Mouse (Mus musculus): Measurements from ENCODE around the gene Tfb2m. TPM values are rescaled to one million over a fixed set of nuclear protein-coding genes. Genes with fewer than 3 reads are reported as not detected.
A peak's percentile ranks its signal among the peaks of the same experiment; 100 is the strongest.

The Tfb2m gene
- polyA plus RNA-seq, 1 experiment, result 125 TPM

GRCm38 (mm10) chr1:179570482-179570881, 24.4 kb upstream of the Tfb2m start:
- Histone ChIP-seq H3K4me3 (ENCODE audit: insufficient read depth, low read depth, low read length) (no peak overlapping the region), H3K4me1 (ENCODE audit: control insufficient read depth, insufficient read depth, insufficient read length, low read length) (peaks cover 51% of the 10 kb centered on the region), H3K27ac (replicated peaks; ENCODE audit: low read depth, low read length) (no peak overlapping the region)

GRCm38 (mm10) chr1:179568690-179569398, 22.8 kb upstream of the Tfb2m start:
- peak overlapping the region; percentile 85 for H3K27ac ChIP-seq (replicated peaks; ENCODE audit: low read depth, low read length)
- H3K4me3 ChIP-seq (ENCODE audit: insufficient read depth, low read depth, low read length), result no peak overlapping the region

GRCm38 (mm10) chr1:179567558-179567957, 21.5 kb upstream of the Tfb2m start:
- H3K27ac ChIP-seq (replicated peaks; ENCODE audit: low read depth, low read length), result peak overlapping the region; percentile 58

More at GRCm38 (mm10) chr1:179568690-179569398, 22.8 kb upstream of the Tfb2m start:
- H3K4me1 ChIP-seq (ENCODE audit: control insufficient read depth, insufficient read depth, insufficient read length, low read length), result peaks cover 45% of the 10 kb centered on the region

GRCm38 (mm10) chr1:179563926-179564325, 17.9 kb upstream of the Tfb2m start:
- peaks cover 54% of the 10 kb centered on the region for H3K4me1 ChIP-seq (ENCODE audit: control insufficient read depth, insufficient read depth, insufficient read length, low read length)
- H3K4me3 ChIP-seq (ENCODE audit: insufficient read depth, low read depth, low read length), result no peak overlapping the region
- H3K27ac ChIP-seq (replicated peaks; ENCODE audit: low read depth, low read length), result peak overlapping the region; percentile 90

More at GRCm38 (mm10) chr1:179567558-179567957, 21.5 kb upstream of the Tfb2m start:
- Histone ChIP-seq H3K4me3 (ENCODE audit: insufficient read depth, low read depth, low read length) (no peak overlapping the region), H3K4me1 (ENCODE audit: control insufficient read depth, insufficient read depth, insufficient read length, low read length) (peaks cover 48% of the 10 kb centered on the region)

- Histone ChIP-seq H3K27ac (replicated peaks; ENCODE audit: low read depth, low read length) (peak overlapping the region; percentile 90), H3K4me1 (ENCODE audit: control insufficient read depth, insufficient read depth, insufficient read length, low read length) (peaks cover 55% of the 10 kb centered on the region)
Measured at GRCm38 (mm10) chr1:179563211-179563610, 17.1 kb upstream of the Tfb2m start.

GRCm38 (mm10) chr1:179560845-179561430, 14.9 kb upstream of the Tfb2m start:
- H3K27ac ChIP-seq (replicated peaks; ENCODE audit: low read depth, low read length), result peak overlapping the region; percentile 91
- peaks cover 51% of the 10 kb centered on the region for H3K4me1 ChIP-seq (ENCODE audit: control insufficient read depth, insufficient read depth, insufficient read length, low read length)
- H3K4me3 ChIP-seq (ENCODE audit: insufficient read depth, low read depth, low read length), result no peak overlapping the region

More at GRCm38 (mm10) chr1:179563211-179563610, 17.1 kb upstream of the Tfb2m start:
- H3K4me3 ChIP-seq (ENCODE audit: insufficient read depth, low read depth, low read length), result no peak overlapping the region

GRCm38 (mm10) chr1:179559446-179560194, 13.6 kb upstream of the Tfb2m start:
- H3K4me1 ChIP-seq (ENCODE audit: control insufficient read depth, insufficient read depth, insufficient read length, low read length), result peaks cover 52% of the 10 kb centered on the region
- H3K4me3 ChIP-seq (ENCODE audit: insufficient read depth, low read depth, low read length), result no peak overlapping the region
- peak overlapping the region; percentile 91 for H3K27ac ChIP-seq (replicated peaks; ENCODE audit: low read depth, low read length)

GRCm38 (mm10) chr1:179556921-179557320, 10.9 kb upstream of the Tfb2m start:
- Histone ChIP-seq H3K4me3 (ENCODE audit: insufficient read depth, low read depth, low read length) (no peak overlapping the region), H3K4me1 (ENCODE audit: control insufficient read depth, insufficient read depth, insufficient read length, low read length) (peaks cover 45% of the 10 kb centered on the region), H3K27ac (replicated peaks; ENCODE audit: low read depth, low read length) (peak overlapping the region; percentile 83)

GRCm38 (mm10) chr1:179553949-179554347, 7.9 kb upstream of the Tfb2m start:
- peak overlapping the region; percentile 60; the same call in 1 of the 2 replicates for H3K27ac ChIP-seq (replicated peaks; ENCODE audit: low read depth, low read length)
- H3K4me1 ChIP-seq (ENCODE audit: control insufficient read depth, insufficient read depth, insufficient read length, low read length), result peaks cover 31% of the 10 kb centered on the region
- no peak overlapping the region for H3K4me3 ChIP-seq (ENCODE audit: insufficient read depth, low read depth, low read length)

GRCm38 (mm10) chr1:179553197-179553948, 7.3 kb upstream of the Tfb2m start:
- H3K27ac ChIP-seq (replicated peaks; ENCODE audit: low read depth, low read length), result peak overlapping the region; percentile 60
- H3K4me3 ChIP-seq (ENCODE audit: insufficient read depth, low read depth, low read length), result no peak overlapping the region
- H3K4me1 ChIP-seq (ENCODE audit: control insufficient read depth, insufficient read depth, insufficient read length, low read length), result peaks cover 30% of the 10 kb centered on the region

GRCm38 (mm10) chr1:179552751-179553150, 6.7 kb upstream of the Tfb2m start:
- Histone ChIP-seq H3K4me3 (ENCODE audit: insufficient read depth, low read depth, low read length) (no peak overlapping the region), H3K4me1 (ENCODE audit: control insufficient read depth, insufficient read depth, insufficient read length, low read length) (peaks cover 32% of the 10 kb centered on the region), H3K27ac (replicated peaks; ENCODE audit: low read depth, low read length) (peak overlapping the region; percentile 27)

- no peak overlapping the region for H3K4me3 ChIP-seq (ENCODE audit: insufficient read depth, low read depth, low read length)
- H3K27ac ChIP-seq (replicated peaks; ENCODE audit: low read depth, low read length), result peak overlapping the region; percentile 48; the same call in 1 of the 2 replicates
- H3K4me1 ChIP-seq (ENCODE audit: control insufficient read depth, insufficient read depth, insufficient read length, low read length), result peaks cover 25% of the 10 kb centered on the region
Measured at GRCm38 (mm10) chr1:179551921-179552320, 5.9 kb upstream of the Tfb2m start.

- no peak overlapping the region for H3K27ac ChIP-seq (replicated peaks; ENCODE audit: low read depth, low read length)
- no peak overlapping the region for H3K4me3 ChIP-seq (ENCODE audit: insufficient read depth, low read depth, low read length)
Measured at GRCm38 (mm10) chr1:179551336-179551735, 5.3 kb upstream of the Tfb2m start.

GRCm38 (mm10) chr1:179548996-179549752, 3.1 kb upstream of the Tfb2m start:
- Histone ChIP-seq H3K4me1 (ENCODE audit: control insufficient read depth, insufficient read depth, insufficient read length, low read length) (peaks cover 25% of the 10 kb centered on the region), H3K4me3 (ENCODE audit: insufficient read depth, low read depth, low read length) (no peak overlapping the region), H3K27ac (replicated peaks; ENCODE audit: low read depth, low read length) (peak overlapping the region; percentile 23; the same call in 1 of the 2 replicates)

More at GRCm38 (mm10) chr1:179551336-179551735, 5.3 kb upstream of the Tfb2m start:
- peaks cover 25% of the 10 kb centered on the region for H3K4me1 ChIP-seq (ENCODE audit: control insufficient read depth, insufficient read depth, insufficient read length, low read length)

All from brown adipose tissue, adult 24 weeks (tissue).